Mouse (Mus musculus): ENCODE data around the gene Ptprm. TPM values are rescaled to one million over a fixed set of nuclear protein-coding genes. Genes with fewer than 3 reads are reported as not detected.

Ptprm gene
- total and polyA plus RNA-seq, 3 experiments: not detected

DNA sequence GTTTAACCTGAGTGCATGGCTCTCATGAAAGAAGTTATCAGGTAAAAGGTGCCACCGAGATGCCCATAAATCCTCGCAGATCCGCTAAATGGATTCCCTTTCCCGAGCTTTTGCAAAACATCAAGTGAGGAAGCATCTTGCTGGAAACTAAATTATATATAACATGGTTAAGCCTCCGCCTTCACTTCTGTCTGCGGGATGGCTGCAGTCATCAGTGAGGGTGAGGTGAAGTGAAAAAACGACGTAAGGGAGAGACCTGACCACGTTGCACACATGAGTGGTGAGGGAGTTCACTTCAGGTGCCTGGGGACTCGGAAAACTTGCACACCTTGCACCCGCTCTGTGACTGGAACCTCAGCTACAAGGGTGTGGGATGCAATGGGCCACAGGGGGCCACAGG is 568.7 kb downstream of the Ptprm start:
- Histone ChIP-seq H3K27ac (ENCODE audit: control insufficient read depth, low read depth, low read length) (no peak overlapping the region), H3K9me3 (replicated peaks; ENCODE audit: insufficient read depth, low read length) (no peaks in the 10 kb centered on the region)

GRCm38 (mm10) chr17:66783601-66784000 is 570.7 kb downstream of the Ptprm start:
- Histone ChIP-seq H3K27ac (ENCODE audit: control insufficient read depth, low read depth, low read length) (no peak overlapping the region), H3K36me3 (ENCODE audit: control insufficient read depth in 1 of 2, insufficient read depth in 2 of 2, low read length in 2 of 2) (no peaks in the 10 kb centered on the region), H3K4me3 (ENCODE audit: control insufficient read depth in 1 of 2, insufficient read depth in 1 of 2, low read depth in 2 of 2, low read length in 2 of 2) (no peak overlapping the region), H3K79me2 (ENCODE audit: control insufficient read depth, insufficient read depth, low read length, poor library complexity) (no peaks in the 10 kb centered on the region), H3K9me3 (replicated peaks; ENCODE audit: insufficient read depth, low read length) (no peaks in the 10 kb centered on the region), H3K4me1 (ENCODE audit: control insufficient read depth in 1 of 2, insufficient read depth in 2 of 2, low read length in 2 of 2) (no peaks in the 10 kb centered on the region), H3K9ac (ENCODE audit: control insufficient read depth, low read depth, low read length, poor library complexity, severe bottlenecking) (no peak overlapping the region), H3K27me3 (ENCODE audit: control insufficient read depth in 1 of 2, insufficient read depth in 2 of 2, low read length in 2 of 2) (no peaks in the 10 kb centered on the region)
- no peak for DNase-seq (ENCODE audit: low read depth, low spot score)
- no peak for TF ChIP-seq TBP (IDR thresholded peaks at IDR 0.05; ENCODE audit: low read depth, low read length)
- no peak for TF ChIP-seq UBTF (IDR thresholded peaks at IDR 0.05; ENCODE audit: borderline replicate concordance, insufficient read depth, low read depth, low read length)
- TF ChIP-seq EP300 (IDR thresholded peaks at IDR 0.05; ENCODE audit: low read depth in 1 of 2, low read length in 2 of 2): no peak
- TF ChIP-seq CTCF (IDR thresholded peaks at IDR 0.05 in 2 of 3, conservative IDR thresholded peaks at IDR 0.05 in 1 of 3; ENCODE audit: control insufficient read depth in 1 of 3, insufficient read depth in 1 of 3, low read depth in 2 of 3, low read length in 3 of 3, poor library complexity in 1 of 3, severe bottlenecking in 1 of 3): no peak
- TF ChIP-seq HCFC1 (IDR thresholded peaks at IDR 0.05; ENCODE audit: low read depth, low read length): no peak
- TF ChIP-seq MAFK (IDR thresholded peaks at IDR 0.05; ENCODE audit: borderline replicate concordance, low read depth, low read length): no peak
- no peak for TF ChIP-seq USF2 (IDR thresholded peaks at IDR 0.05; ENCODE audit: borderline replicate concordance in 1 of 2, insufficient read depth in 1 of 2, low read depth in 1 of 2, low read length in 2 of 2)
- TF ChIP-seq CHD2 (IDR thresholded peaks at IDR 0.05; ENCODE audit: low read length): no peak
- TF ChIP-seq ELF1 (IDR thresholded peaks at IDR 0.05; ENCODE audit: low read depth, low read length): no peak
- TF ChIP-seq MYC (IDR thresholded peaks at IDR 0.05; ENCODE audit: low read depth, low read length): no peak
- no peak for TF ChIP-seq JUND (IDR thresholded peaks at IDR 0.05; ENCODE audit: low read depth, low read length)

More for the DNA sequence above, 568.7 kb downstream of the Ptprm start:
- no peak overlapping the region for H3K9ac ChIP-seq (ENCODE audit: control insufficient read depth, low read depth, low read length, poor library complexity, severe bottlenecking)
- no peaks in the 10 kb centered on the region for H3K4me1 ChIP-seq (ENCODE audit: control insufficient read depth in 1 of 2, insufficient read depth in 2 of 2, low read length in 2 of 2)
- no peak for TF ChIP-seq ZNF384 (IDR thresholded peaks at IDR 0.05; ENCODE audit: low read depth, low read length)
- no peak for TF ChIP-seq SIN3A (IDR thresholded peaks at IDR 0.05; ENCODE audit: low read length)
- TF ChIP-seq ZC3H11A (IDR thresholded peaks at IDR 0.05; ENCODE audit: low read depth, low read length): no peak
- TF ChIP-seq USF2 (IDR thresholded peaks at IDR 0.05; ENCODE audit: borderline replicate concordance in 1 of 2, insufficient read depth in 1 of 2, low read depth in 1 of 2, low read length in 2 of 2): no peak
- no peak for TF ChIP-seq UBTF (IDR thresholded peaks at IDR 0.05; ENCODE audit: borderline replicate concordance, insufficient read depth, low read depth, low read length)
- TF ChIP-seq NELFE (IDR thresholded peaks at IDR 0.05; ENCODE audit: low read depth, low read length): no peak
- TF ChIP-seq RAD21 (IDR thresholded peaks at IDR 0.05; ENCODE audit: low read depth, low read length): no peak
- no peaks in the 10 kb centered on the region for H3K36me3 ChIP-seq (ENCODE audit: control insufficient read depth in 1 of 2, insufficient read depth in 2 of 2, low read length in 2 of 2)
- H3K27me3 ChIP-seq (ENCODE audit: control insufficient read depth in 1 of 2, insufficient read depth in 2 of 2, low read length in 2 of 2): no peaks in the 10 kb centered on the region
- no peaks in the 10 kb centered on the region for H3K79me2 ChIP-seq (ENCODE audit: control insufficient read depth, insufficient read depth, low read length, poor library complexity)
- no peak for DNase-seq (ENCODE audit: low read depth, low spot score)
- no peak overlapping the region for H3K4me3 ChIP-seq (ENCODE audit: control insufficient read depth in 1 of 2, insufficient read depth in 1 of 2, low read depth in 2 of 2, low read length in 2 of 2)
